Mouse (Mus musculus): Measurements from ENCODE around the gene Fat4. TPM values are rescaled to one million over a fixed set of nuclear protein-coding genes. Genes with fewer than 3 reads are reported as not detected.

The Fat4 gene
- polyA plus RNA-seq, 1 experiment from 2014 or later = 6.8 TPM

- Histone ChIP-seq H3K9me3 (replicated peaks; ENCODE audit: control insufficient read depth, low read length, poor library complexity, severe bottlenecking) (no peaks in the 10 kb centered on the region), H3K27me3 (ENCODE audit: control insufficient read depth, insufficient read depth, low read depth, low read length) (no peaks in the 10 kb centered on the region), H3K9ac (ENCODE audit: low read depth, low read length) (no peak overlapping the region), H3K27ac (ENCODE audit: low read length) (peak overlapping the region; percentile 28), H3K36me3 (ENCODE audit: control insufficient read depth, insufficient read depth, low read length) (no peaks in the 10 kb centered on the region), H3K4me1 (ENCODE audit: control insufficient read depth, insufficient read depth, low read length) (peaks cover 20% of the 10 kb centered on the region), H3K4me3 (ENCODE audit: low read depth, low read length) (no peak overlapping the region), H3K4me2 (ENCODE audit: low read length) (peak overlapping the region; percentile 11; the same call in 1 of the 2 replicates)
- no peak for ATAC-seq
- 23% methylated on average over 11 of the region's 11 CpGs for WGBS
These were observed 26.9 kb downstream of the Fat4 start for GRCm38 (mm10) chr3:38913488-38914105.

- Histone ChIP-seq H3K27me3 (ENCODE audit: control insufficient read depth, insufficient read depth, low read depth, low read length) (no peaks in the 10 kb centered on the region), H3K4me1 (ENCODE audit: control insufficient read depth, insufficient read depth, low read length) (peaks cover 6% of the 10 kb centered on the region), H3K36me3 (ENCODE audit: control insufficient read depth, insufficient read depth, low read length) (no peaks in the 10 kb centered on the region), H3K9me3 (replicated peaks; ENCODE audit: control insufficient read depth, low read length, poor library complexity, severe bottlenecking) (no peaks in the 10 kb centered on the region), H3K4me3 (ENCODE audit: low read depth, low read length) (no peak overlapping the region), H3K4me2 (ENCODE audit: low read length) (no peak overlapping the region), H3K27ac (ENCODE audit: low read length) (no peak overlapping the region), H3K9ac (ENCODE audit: low read depth, low read length) (no peak overlapping the region)
- 58% methylated on average over 2 of the region's 2 CpGs for WGBS
- ATAC-seq = peak; percentile 65; the same call in 1 of the 2 replicates
These were observed 32.2 kb downstream of the Fat4 start for GRCm38 (mm10) chr3:38918926-38919325.

GRCm38 (mm10) chr3:38921031-38921430 is 34.3 kb downstream of the Fat4 start:
- no peak overlapping the region for H3K9ac ChIP-seq (ENCODE audit: low read depth, low read length)
- no peaks in the 10 kb centered on the region for H3K27me3 ChIP-seq (ENCODE audit: control insufficient read depth, insufficient read depth, low read depth, low read length)
- H3K9me3 ChIP-seq (replicated peaks; ENCODE audit: control insufficient read depth, low read length, poor library complexity, severe bottlenecking) = no peaks in the 10 kb centered on the region
- H3K4me3 ChIP-seq (ENCODE audit: low read depth, low read length) = no peak overlapping the region
- WGBS = 72% methylated on average over 2 of the region's 2 CpGs
- H3K4me2 ChIP-seq (ENCODE audit: low read length) = no peak overlapping the region
- H3K4me1 ChIP-seq (ENCODE audit: control insufficient read depth, insufficient read depth, low read length) = 0 out of 2 replicates have a peak, but pooled peaks cover 4% of the 10 kb centered on the region
- H3K36me3 ChIP-seq (ENCODE audit: control insufficient read depth, insufficient read depth, low read length) = no peaks in the 10 kb centered on the region
- no peak for ATAC-seq
- no peak overlapping the region for H3K27ac ChIP-seq (ENCODE audit: low read length)

- Histone ChIP-seq H3K4me1 (ENCODE audit: control insufficient read depth, insufficient read depth, low read length) (0 out of 2 replicates have a peak, but pooled peaks cover 4% of the 10 kb centered on the region), H3K36me3 (ENCODE audit: control insufficient read depth, insufficient read depth, low read length) (no peaks in the 10 kb centered on the region), H3K9me3 (replicated peaks; ENCODE audit: control insufficient read depth, low read length, poor library complexity, severe bottlenecking) (no peaks in the 10 kb centered on the region), H3K27me3 (ENCODE audit: control insufficient read depth, insufficient read depth, low read depth, low read length) (no peaks in the 10 kb centered on the region), H3K9ac (ENCODE audit: low read depth, low read length) (no peak overlapping the region), H3K27ac (ENCODE audit: low read length) (no peak overlapping the region), H3K4me2 (ENCODE audit: low read length) (no peak overlapping the region), H3K4me3 (ENCODE audit: low read depth, low read length) (no peak overlapping the region)
- WGBS = 65% methylated on average over 7 of the region's 7 CpGs
- ATAC-seq = no peak
These were observed 36.5 kb downstream of the Fat4 start for GRCm38 (mm10) chr3:38923251-38923686.

GRCm38 (mm10) chr3:38928076-38928686 is 41.4 kb downstream of the Fat4 start:
- 73% methylated on average over 4 of the region's 4 CpGs for WGBS
- Histone ChIP-seq H3K4me3 (ENCODE audit: low read depth, low read length) (no peak overlapping the region), H3K9ac (ENCODE audit: low read depth, low read length) (no peak overlapping the region), H3K27me3 (ENCODE audit: control insufficient read depth, insufficient read depth, low read depth, low read length) (no peaks in the 10 kb centered on the region), H3K36me3 (ENCODE audit: control insufficient read depth, insufficient read depth, low read length) (no peaks in the 10 kb centered on the region), H3K27ac (ENCODE audit: low read length) (no peak overlapping the region), H3K9me3 (replicated peaks; ENCODE audit: control insufficient read depth, low read length, poor library complexity, severe bottlenecking) (no peaks in the 10 kb centered on the region), H3K4me1 (ENCODE audit: control insufficient read depth, insufficient read depth, low read length) (no peaks in the 10 kb centered on the region), H3K4me2 (ENCODE audit: low read length) (no peak overlapping the region)
- no peak for ATAC-seq

- Histone ChIP-seq H3K27me3 (ENCODE audit: control insufficient read depth, insufficient read depth, low read depth, low read length) (no peaks in the 10 kb centered on the region), H3K4me1 (ENCODE audit: control insufficient read depth, insufficient read depth, low read length) (no peaks in the 10 kb centered on the region), H3K27ac (ENCODE audit: low read length) (no peak overlapping the region), H3K4me3 (ENCODE audit: low read depth, low read length) (no peak overlapping the region), H3K36me3 (ENCODE audit: control insufficient read depth, insufficient read depth, low read length) (no peaks in the 10 kb centered on the region), H3K4me2 (ENCODE audit: low read length) (no peak overlapping the region), H3K9ac (ENCODE audit: low read depth, low read length) (no peak overlapping the region), H3K9me3 (replicated peaks; ENCODE audit: control insufficient read depth, low read length, poor library complexity, severe bottlenecking) (no peaks in the 10 kb centered on the region)
- ATAC-seq = no peak
- 74% methylated on average over 3 of the region's 3 CpGs for WGBS
These were observed 42.0 kb downstream of the Fat4 start for GRCm38 (mm10) chr3:38928751-38929150.

- no peaks in the 10 kb centered on the region for H3K36me3 ChIP-seq (ENCODE audit: control insufficient read depth, insufficient read depth, low read length)
- 25% methylated on average over 7 of the region's 7 CpGs for WGBS
- peak; percentile 64 for ATAC-seq
- no peak overlapping the region for H3K9ac ChIP-seq (ENCODE audit: low read depth, low read length)
- H3K27ac ChIP-seq (ENCODE audit: low read length) = no peak overlapping the region
- H3K4me3 ChIP-seq (ENCODE audit: low read depth, low read length) = no peak overlapping the region
- 0 out of 2 replicates have a peak overlapping the region, but pooled peaks have one; percentile 6 for H3K4me2 ChIP-seq (ENCODE audit: low read length)
- H3K27me3 ChIP-seq (ENCODE audit: control insufficient read depth, insufficient read depth, low read depth, low read length) = no peaks in the 10 kb centered on the region
- peaks cover 10% of the 10 kb centered on the region; the same call in 1 of the 2 replicates for H3K4me1 ChIP-seq (ENCODE audit: control insufficient read depth, insufficient read depth, low read length)
- H3K9me3 ChIP-seq (replicated peaks; ENCODE audit: control insufficient read depth, low read length, poor library complexity, severe bottlenecking) = no peaks in the 10 kb centered on the region
These were observed 48.0 kb downstream of the Fat4 start for GRCm38 (mm10) chr3:38934780-38935179.

- 88% methylated on average over 7 of the region's 7 CpGs for WGBS
- no peak for ATAC-seq
- peaks cover 10% of the 10 kb centered on the region; the same call in 1 of the 2 replicates for H3K4me1 ChIP-seq (ENCODE audit: control insufficient read depth, insufficient read depth, low read length)
- no peak overlapping the region for H3K4me3 ChIP-seq (ENCODE audit: low read depth, low read length)
- H3K36me3 ChIP-seq (ENCODE audit: control insufficient read depth, insufficient read depth, low read length) = no peaks in the 10 kb centered on the region
- no peak overlapping the region for H3K27ac ChIP-seq (ENCODE audit: low read length)
- H3K9ac ChIP-seq (ENCODE audit: low read depth, low read length) = no peak overlapping the region
- H3K4me2 ChIP-seq (ENCODE audit: low read length) = no peak overlapping the region
- H3K9me3 ChIP-seq (replicated peaks; ENCODE audit: control insufficient read depth, low read length, poor library complexity, severe bottlenecking) = no peaks in the 10 kb centered on the region
- no peaks in the 10 kb centered on the region for H3K27me3 ChIP-seq (ENCODE audit: control insufficient read depth, insufficient read depth, low read depth, low read length)
These were observed 49.7 kb downstream of the Fat4 start for GRCm38 (mm10) chr3:38936485-38936884.

- 74% methylated on average over 8 of the region's 8 CpGs for WGBS
- H3K27ac ChIP-seq (ENCODE audit: low read length) = no peak overlapping the region
- no peak for ATAC-seq
These were observed 50.4 kb downstream of the Fat4 start for GRCm38 (mm10) chr3:38937159-38937558.

More at GRCm38 (mm10) chr3:38937159-38937558, 50.4 kb downstream of the Fat4 start:
- Histone ChIP-seq H3K9me3 (replicated peaks; ENCODE audit: control insufficient read depth, low read length, poor library complexity, severe bottlenecking) (no peaks in the 10 kb centered on the region), H3K36me3 (ENCODE audit: control insufficient read depth, insufficient read depth, low read length) (no peaks in the 10 kb centered on the region), H3K9ac (ENCODE audit: low read depth, low read length) (no peak overlapping the region), H3K4me2 (ENCODE audit: low read length) (no peak overlapping the region), H3K4me1 (ENCODE audit: control insufficient read depth, insufficient read depth, low read length) (peaks cover 10% of the 10 kb centered on the region; the same call in 1 of the 2 replicates), H3K4me3 (ENCODE audit: low read depth, low read length) (no peak overlapping the region), H3K27me3 (ENCODE audit: control insufficient read depth, insufficient read depth, low read depth, low read length) (no peaks in the 10 kb centered on the region)
